Mouse (Mus musculus) liver, adult 2 months (tissue): ENCODE measurements around the gene Camk2b. TPM values are rescaled to one million over a fixed set of nuclear protein-coding genes. Genes with fewer than 3 reads are reported as not detected.
A peak's percentile ranks its signal among the peaks of the same experiment; 100 is the strongest.

Experiments
- DNase-seq: peaks from one replicate; pipeline ENCODE4 v3.0.0-alpha.2; 2011; ENCODE audit warnings: low read depth, low spot score; ENCODE audit errors: extremely low read depth
- H3K27ac ChIP-seq: fragments of 200-500 bp; replicated peaks from 2 replicates; pipeline ENCODE4 v1.5.1; 2012; ENCODE audit warnings: low read depth, mild to moderate bottlenecking, control low read depth, inconsistent platforms, low read length; ENCODE audit not compliant: insufficient read depth
- H3K27me3 ChIP-seq: fragments of 200-500 bp; 2 replicates; pipeline ENCODE4 v1.6.1; 2012; ENCODE audit warnings: mild to moderate bottlenecking, moderate library complexity, low read length, inconsistent platforms; ENCODE audit not compliant: control insufficient read depth, insufficient read depth
- H3K36me3 ChIP-seq: fragments of 200-500 bp; 2 replicates; pipeline ENCODE4 v1.6.1; 2012; ENCODE audit warnings: low read length, inconsistent platforms; ENCODE audit not compliant: control insufficient read depth, insufficient read depth
- H3K4me1 ChIP-seq: fragments of 200-500 bp; 2 replicates; pipeline ENCODE4 v1.6.1; 2011; ENCODE audit warnings: low read length; ENCODE audit not compliant: control insufficient read depth, insufficient read depth
- H3K4me3 ChIP-seq: fragments of 200-500 bp; 2 replicates; pipeline ENCODE4 v1.5.1; 2011; ENCODE audit warnings: low read depth, mild to moderate bottlenecking, control low read depth, low read length, moderate library complexity; ENCODE audit not compliant: insufficient read depth
- H3K79me2 ChIP-seq: fragments of 200-500 bp; 2 replicates; pipeline ENCODE4 v1.6.1; 2012; ENCODE audit warnings: inconsistent platforms, mild to moderate bottlenecking, low read length, moderate library complexity; ENCODE audit not compliant: control insufficient read depth, insufficient read depth
- H3K9ac ChIP-seq: fragments of 200-500 bp; 2 replicates; pipeline ENCODE4 v1.6.1; 2012; ENCODE audit warnings: low read depth, mild to moderate bottlenecking, control low read depth, inconsistent platforms, low read length
- CTCF ChIP-seq: fragments of 200-500 bp; IDR thresholded peaks from 2 replicates; pipeline ENCODE4 v1.5.1; 2011; ENCODE audit warnings: low read depth, low read length, control low read depth
- POLR2A ChIP-seq: fragments of 200-500 bp; IDR thresholded peaks from 2 replicates; pipeline ENCODE4 v1.6.1; 2011; ENCODE audit warnings: low read length, control low read depth; ENCODE audit not compliant: insufficient read depth; ENCODE audit errors: extremely low read depth
- WGBS: fragments of 180-500 bp; shearing (Covaris S2); methylation state at CpG from one replicate; pipeline ENCODE4 v1.1.7; 2018; 5-methylcytosine and 5-hydroxymethylcytosine counted together
- polyA plus RNA-seq: library from polyadenylated mRNA; depleted of rRNA; stranded (reverse); fragments of >200 nt; gene quantifications from 2 replicates; pipeline ENCODE4 v1.2.3, GENCODE M21; 2012
- total RNA-seq: library from RNA; depleted of rRNA; stranded (reverse); fragments of >200 nt; gene quantifications from 2 replicates; pipeline ENCODE4 v1.2.3, GENCODE M21; 2014

Camk2b gene
- total and polyA plus RNA-seq, 2 experiments = 8.1 to 8.5 TPM

GRCm38 (mm10) chr11:6061891-6062290 lies 4.3 kb downstream of the Camk2b start:
- Histone ChIP-seq H3K4me3 (no peak overlapping the region), H3K9ac (no peak overlapping the region), H3K27me3 (peaks cover 22% of the 10 kb centered on the region), H3K4me1 (no peaks in the 10 kb centered on the region; the same call in 1 of the 2 replicates), H3K36me3 (no peaks in the 10 kb centered on the region), H3K79me2 (no peaks in the 10 kb centered on the region), H3K27ac (no peak overlapping the region)
- no peak for TF ChIP-seq POLR2A
- no peak for TF ChIP-seq CTCF
- no peak for DNase-seq
- WGBS = 73% methylated on average over 5 of the region's 5 CpGs

GRCm38 (mm10) chr11:6059162-6059561 lies 7.0 kb downstream of the Camk2b start:
- peaks cover 4% of the 10 kb centered on the region; the same call in 1 of the 2 replicates for H3K27me3 ChIP-seq
- no peak for TF ChIP-seq POLR2A
- no peak for TF ChIP-seq CTCF
- H3K79me2 ChIP-seq = no peaks in the 10 kb centered on the region
- 94% methylated on average over 10 of the region's 10 CpGs for WGBS
- H3K4me3 ChIP-seq = no peak overlapping the region
- no peak overlapping the region for H3K27ac ChIP-seq
- H3K4me1 ChIP-seq = no peaks in the 10 kb centered on the region
- no peak overlapping the region for H3K9ac ChIP-seq
- no peak for DNase-seq
- H3K36me3 ChIP-seq = no peaks in the 10 kb centered on the region

- no peak overlapping the region for H3K27ac ChIP-seq
- H3K9ac ChIP-seq = no peak overlapping the region
- no peaks in the 10 kb centered on the region for H3K36me3 ChIP-seq
- TF ChIP-seq POLR2A (no peak), CTCF (no peak)
- 84% methylated on average over 8 of the region's 8 CpGs for WGBS
- H3K27me3 ChIP-seq = no peaks in the 10 kb centered on the region
- DNase-seq = no peak
- H3K4me1 ChIP-seq = peaks cover 3% of the 10 kb centered on the region
- H3K4me3 ChIP-seq = no peak overlapping the region
- H3K79me2 ChIP-seq = no peaks in the 10 kb centered on the region
Measured at GRCm38 (mm10) chr11:6053386-6053785, 12.8 kb downstream of the Camk2b start.

- Histone ChIP-seq H3K9ac (no peak overlapping the region), H3K79me2 (no peaks in the 10 kb centered on the region), H3K4me1 (peaks cover 3% of the 10 kb centered on the region), H3K4me3 (no peak overlapping the region), H3K27me3 (no peaks in the 10 kb centered on the region), H3K36me3 (no peaks in the 10 kb centered on the region), H3K27ac (no peak overlapping the region)
- WGBS = 39% methylated on average over 4 of the region's 4 CpGs
- peak; percentile 94 for DNase-seq
- TF ChIP-seq POLR2A (no peak), CTCF (no peak)
Measured at GRCm38 (mm10) chr11:6050066-6050560, 16.0 kb downstream of the Camk2b start.

- WGBS = 90% methylated on average over 9 of the region's 9 CpGs
- Histone ChIP-seq H3K9ac (no peak overlapping the region), H3K79me2 (no peaks in the 10 kb centered on the region), H3K27ac (no peak overlapping the region), H3K4me1 (peaks cover 8% of the 10 kb centered on the region), H3K27me3 (no peaks in the 10 kb centered on the region), H3K4me3 (no peak overlapping the region), H3K36me3 (no peaks in the 10 kb centered on the region)
- TF ChIP-seq CTCF (no peak), POLR2A (no peak)
- DNase-seq = no peak
Measured at GRCm38 (mm10) chr11:6048208-6048607, 18.0 kb downstream of the Camk2b start.

GRCm38 (mm10) chr11:6038929-6039328 lies 27.2 kb downstream of the Camk2b start:
- H3K4me3 ChIP-seq = no peak overlapping the region
- 85% methylated on average over 7 of the region's 7 CpGs for WGBS
- no peaks in the 10 kb centered on the region for H3K27me3 ChIP-seq
- no peaks in the 10 kb centered on the region for H3K36me3 ChIP-seq
- no peak for DNase-seq
- H3K79me2 ChIP-seq = no peaks in the 10 kb centered on the region
- H3K9ac ChIP-seq = no peak overlapping the region
- TF ChIP-seq CTCF (no peak), POLR2A (no peak)
- no peak overlapping the region for H3K27ac ChIP-seq
- H3K4me1 ChIP-seq = peaks cover 2% of the 10 kb centered on the region
